In genomic region chr9:22313218-22313617, GRCm38 (mm10) we compare ENCODE assay signal across 19 mouse cellular contexts. TPM values are rescaled to one million over a fixed set of nuclear protein-coding genes. Genes with fewer than 3 reads are reported as not detected.
DNase-seq lines count a peak whose midpoint lies in the region; ATAC-seq lines count a peak whose summit lies in the region.
"Had no signal": no experiment of that assay in that cellular context is flagged by ENCODE, and none has a peak within 500 bp of the region (broad histone marks: within the 10 kb centered on the region; RNA-seq: fewer than 3 reads in every experiment).

No protein-coding gene starts in this region.

- intact Hi-C loops in left cerebral cortex, postnatal 4 days (cut with DNase I), result no loop called here

- no peak overlapping the region for H3K4me3 ChIP-seq in kidney, embryonic 15.5 days (replicated peaks)
- no peak overlapping the region for H3K4me3 ChIP-seq in brown adipose tissue, adult 24 weeks (ENCODE audit: insufficient read depth, low read depth, low read length)
- H3K4me3 ChIP-seq: embryonic facial prominence, embryonic 12.5 days; heart, embryonic 10.5 days; limb, embryonic 13.5 days; lung, embryonic 15.5 days; midbrain, embryonic 15.5 days had no signal

- H3K27ac ChIP-seq in kidney, embryonic 15.5 days, result no peak overlapping the region
- H3K27ac ChIP-seq in brown adipose tissue, adult 24 weeks (replicated peaks; ENCODE audit: low read depth, low read length), result peak overlapping the region; percentile 45
- H3K27ac ChIP-seq: embryonic facial prominence, embryonic 12.5 days; heart, embryonic 10.5 days; hindbrain, postnatal 0 days; limb, embryonic 13.5 days; lung, embryonic 15.5 days; midbrain, embryonic 15.5 days had no signal

- no peaks in the 10 kb centered on the region for H3K4me1 ChIP-seq in kidney, embryonic 15.5 days
- H3K4me1 ChIP-seq in brown adipose tissue, adult 24 weeks (ENCODE audit: control insufficient read depth, insufficient read depth, insufficient read length, low read length), result no peaks in the 10 kb centered on the region
- H3K4me1 ChIP-seq: embryonic facial prominence, embryonic 12.5 days; heart, embryonic 10.5 days; limb, embryonic 13.5 days; lung, embryonic 15.5 days; midbrain, embryonic 15.5 days had no signal

- H3K9me3 ChIP-seq in kidney, embryonic 15.5 days (replicated peaks), result peaks cover 4% of the 10 kb centered on the region
- H3K9me3 ChIP-seq: midbrain, embryonic 15.5 days had no signal

- H3K4me2 ChIP-seq in kidney, embryonic 15.5 days, result no peak overlapping the region
- H3K4me2 ChIP-seq: embryonic facial prominence, embryonic 12.5 days; limb, embryonic 13.5 days; lung, embryonic 15.5 days; midbrain, embryonic 15.5 days had no signal

- no peaks in the 10 kb centered on the region for H3K36me3 ChIP-seq in kidney, embryonic 15.5 days
- H3K36me3 ChIP-seq: embryonic facial prominence, embryonic 12.5 days; G1E; limb, embryonic 13.5 days; lung, embryonic 15.5 days; midbrain, embryonic 15.5 days had no signal

- no peak for ATAC-seq in kidney, embryonic 15.5 days (replicated peaks; ENCODE audit: low FRiP score)
- no peak for ATAC-seq in cerebellum, adult (ENCODE audit: insufficient number of reproducible peaks, low FRiP score, low TSS enrichment)
- ATAC-seq: forebrain, postnatal 0 days; hindbrain, postnatal 0 days; midbrain, embryonic 15.5 days had no signal

- no peaks in the 10 kb centered on the region for H3K27me3 ChIP-seq in kidney, embryonic 15.5 days
- H3K27me3 ChIP-seq: embryonic facial prominence, embryonic 12.5 days; limb, embryonic 13.5 days; lung, embryonic 15.5 days; midbrain, embryonic 15.5 days had no signal

- H3K9ac ChIP-seq in kidney, embryonic 15.5 days, result no peak overlapping the region
- H3K9ac ChIP-seq: embryonic facial prominence, embryonic 12.5 days; forebrain, postnatal 0 days; limb, embryonic 13.5 days; lung, embryonic 15.5 days; midbrain, embryonic 15.5 days had no signal

- WGBS in kidney, embryonic 15.5 days, result 86% methylated on average over 5 of the region's 5 CpGs

- DNase-seq in kidney, adult 11 months, result peak; percentile 53
- DNase-seq in 416B (ENCODE audit: low read depth), result peak; percentile 87
- peak; percentile 49 for DNase-seq in lung, postnatal 14 days
- no peak for DNase-seq in cerebellum, adult 18-20 months
- DNase-seq in left cerebral cortex, postnatal 4 days, result no peak
- DNase-seq: adrenal gland, postnatal 10 days; forebrain, postnatal 0 days; heart, postnatal 36 days had no signal

RNA-seq across cellular contexts. Expression of gene Zfp810, which starts 5.8 kb away (rescaled TPM):
- 23.2 and 24.5 TPM in 2 replicates for polyA plus RNA-seq in kidney, embryonic 15.5 days (2015; fragmentation: Nextera tagmentation; extraction: Ambion mirVana)
- polyA plus RNA-seq in brown adipose tissue, adult 24 weeks (2012; ENCODE audit: insufficient read depth, insufficient read length, missing spikeins), result 2.5 and 6.3 TPM in 2 replicates
- 10 to 100 TPM; 24.3 to 24.6 TPM for total RNA-seq in left cerebral cortex, postnatal 4 days (2021)

RNA-seq across cellular contexts. Expression of gene Zfp599, which starts 53.5 kb away (rescaled TPM):
- polyA plus RNA-seq in kidney, embryonic 15.5 days (2015; fragmentation: Nextera tagmentation; extraction: Ambion mirVana), result 4.9 and 5.0 TPM in 2 replicates
- not detected in 2 replicates for polyA plus RNA-seq in brown adipose tissue, adult 24 weeks (2012; ENCODE audit: insufficient read depth, insufficient read length, missing spikeins)
- total RNA-seq in left cerebral cortex, postnatal 4 days (2021), result 1 to 10 TPM; 5.0 to 6.2 TPM
- total RNA-seq: gastrocnemius, adult 8-10 months had no signal

Comparison
In these comparisons a context has a peak if more than half of its experiments do, and no peak if none do; other contexts are left out.
1. DNase-seq: peak in kidney, adult 11 months (single experiment), 416B (single experiment) and lung, postnatal 14 days (single experiment); none in cerebellum, adult 18-20 months (0 of 2) and left cerebral cortex, postnatal 4 days (single experiment).